Mouse (Mus musculus) lung, adult 2 months (tissue): ENCODE data around the gene Tmprss12.
A peak's percentile ranks its signal among the peaks of the same experiment; 100 is the strongest.
"Not testable (repeated sequence)": the region's sequence is repeated elsewhere in the genome, so short reads cannot be mapped to it uniquely, and the experiment has no call there.

Experiments
- CTCF ChIP-seq: fragments of 200-500 bp; IDR thresholded peaks from 2 replicates; pipeline ENCODE4 v1.5.1; 2011; ENCODE audit warnings: mild to moderate bottlenecking, low read length, control low read depth; ENCODE audit not compliant: insufficient read depth
- POLR2A ChIP-seq: fragments of 200-500 bp; IDR thresholded peaks from 2 replicates; pipeline ENCODE4 v1.6.1; 2011; ENCODE audit warnings: low read depth, mild to moderate bottlenecking, control low read depth, low read length, borderline replicate concordance; ENCODE audit errors: extremely low read depth

DNA sequence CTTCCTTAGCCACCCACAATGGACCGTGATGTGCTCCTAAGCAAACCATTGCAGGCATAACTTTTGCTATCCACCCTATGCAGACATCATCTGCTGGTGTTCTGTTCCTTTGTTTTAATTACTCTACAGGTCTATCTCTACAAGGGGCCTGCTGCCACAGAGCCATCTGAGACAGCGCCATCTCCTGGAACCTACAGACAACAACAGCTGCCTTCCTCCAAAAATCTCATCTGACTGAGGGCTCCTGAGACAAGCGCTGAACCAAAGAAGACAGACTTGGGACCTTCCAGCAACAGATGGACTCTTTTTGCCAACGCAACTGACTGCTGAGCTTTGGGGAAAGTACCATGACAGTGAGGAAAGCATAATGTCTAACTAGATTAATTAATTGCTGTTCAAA is 47.5 kb downstream of the Tmprss12 start:
- TF ChIP-seq POLR2A: not testable (repeated sequence)
- 0 out of 2 replicates have a peak, but pooled peaks have one; percentile 11 for TF ChIP-seq CTCF
